Mouse (Mus musculus): ENCODE data around the gene Rexo5. TPM values are rescaled to one million over a fixed set of nuclear protein-coding genes. Genes with fewer than 3 reads are reported as not detected.

Gene Rexo5
- polyA plus RNA-seq, 1 experiment, result 19.8 TPM

DNA sequence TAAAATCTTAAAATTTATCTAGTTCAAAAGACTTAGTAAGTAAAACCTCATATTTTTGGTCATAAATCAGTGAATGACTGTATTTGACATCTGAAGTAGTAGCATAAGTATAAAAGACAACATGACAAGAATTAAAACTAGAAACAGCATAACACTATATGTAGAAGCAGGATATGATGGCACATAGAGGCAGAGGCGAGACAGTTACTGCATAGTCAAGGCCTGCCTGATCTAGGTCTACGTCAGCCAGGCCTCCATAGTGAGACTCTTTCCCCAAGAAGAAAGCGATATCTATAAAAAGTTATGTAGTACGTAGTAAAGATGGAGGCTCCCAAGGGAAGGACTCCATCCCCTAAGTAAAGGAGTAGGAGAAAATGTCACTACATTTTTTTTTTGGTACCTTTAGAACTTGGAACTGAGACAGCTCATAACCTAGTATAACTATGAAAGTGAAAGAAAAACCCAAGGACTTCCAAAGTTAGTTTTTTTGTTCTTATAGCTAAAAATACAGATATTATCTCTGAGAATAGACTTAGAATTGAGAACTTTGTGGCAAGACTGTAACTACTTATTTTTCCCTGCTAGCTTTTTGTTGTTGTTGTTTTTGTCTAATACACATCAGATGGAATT is 48.1 kb downstream of the Rexo5 start:
- no peak for DNase-seq (ENCODE audit: low spot score)

DNA sequence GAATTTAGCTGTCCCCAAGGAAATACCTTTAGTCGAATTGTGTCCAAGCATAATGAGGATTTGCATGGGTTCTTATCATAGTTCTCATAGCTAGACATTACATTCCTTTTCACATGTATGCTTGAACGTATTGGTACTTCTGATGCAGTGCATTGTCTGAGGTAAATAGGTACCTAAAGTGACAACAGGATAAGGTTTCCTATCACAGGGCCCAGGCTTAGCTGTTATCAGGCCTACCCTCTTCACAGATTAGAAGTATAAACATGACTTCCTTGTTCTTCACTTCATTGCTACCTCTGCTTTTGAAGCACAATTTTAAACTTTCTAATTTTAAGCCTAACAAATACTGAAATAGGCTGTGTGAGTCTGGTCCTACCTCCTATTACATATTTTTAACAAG is 51.7 kb downstream of the Rexo5 start:
- DNase-seq (ENCODE audit: low spot score), result no peak

DNA sequence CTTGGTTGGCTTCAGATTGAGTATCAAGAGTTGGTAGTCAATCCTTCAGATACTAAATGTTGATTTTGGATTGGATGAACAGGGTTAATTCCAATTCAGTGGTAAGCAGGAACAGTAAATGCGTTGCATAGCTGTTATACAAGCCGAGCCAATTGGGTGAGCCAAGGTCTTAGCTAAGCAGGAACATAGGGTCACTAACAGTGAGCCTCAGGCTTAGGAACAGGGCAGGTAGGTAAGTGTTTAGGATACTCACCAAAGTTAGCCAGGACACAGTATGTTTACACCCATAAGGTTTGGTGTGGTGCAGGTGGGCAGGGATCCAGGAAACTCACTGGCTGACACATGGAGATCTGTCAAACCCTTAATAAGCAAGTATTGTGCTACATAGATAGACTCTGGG is 53.6 kb downstream of the Rexo5 start:
- no peak for DNase-seq (ENCODE audit: low spot score)

DNA sequence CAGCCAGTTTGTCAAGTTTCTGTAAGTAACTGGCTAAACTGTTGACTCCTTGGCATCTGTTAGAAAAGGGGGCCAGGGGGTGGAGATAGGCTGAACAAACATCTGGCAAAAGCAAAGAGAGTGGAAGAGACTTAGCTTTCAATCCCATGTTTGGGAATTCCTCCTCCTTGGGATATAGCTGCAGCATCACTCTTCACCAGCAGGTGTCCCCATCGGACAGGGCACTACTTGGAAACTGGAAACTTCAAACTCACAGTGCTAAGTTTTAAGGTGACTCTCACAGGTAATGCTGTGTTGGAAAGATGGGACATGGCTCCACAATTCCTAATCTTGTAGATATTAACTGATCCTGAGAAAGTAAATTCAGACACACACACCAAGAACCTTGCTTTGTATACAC is 55.3 kb downstream of the Rexo5 start:
- DNase-seq (ENCODE audit: low spot score), result peak; percentile 41

DNA sequence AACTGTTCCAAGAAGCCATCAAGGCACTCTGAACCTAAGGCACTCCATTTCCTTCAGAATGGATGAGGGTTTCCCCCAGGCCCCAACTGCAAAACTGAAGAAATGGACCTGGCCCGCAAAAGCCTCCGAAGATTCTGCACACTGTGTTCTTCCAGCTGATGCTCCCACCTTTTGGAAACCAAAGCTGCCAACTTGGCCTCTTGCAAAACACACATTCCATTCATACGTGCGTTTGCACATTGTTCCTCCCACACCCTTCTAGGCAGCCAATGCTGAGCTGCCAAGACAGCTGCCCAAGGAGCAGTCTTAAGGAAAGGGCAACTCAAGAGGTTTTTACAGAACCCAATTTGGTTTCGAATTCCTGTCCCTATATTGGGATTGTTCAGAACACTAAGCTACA is 56.9 kb downstream of the Rexo5 start:
- DNase-seq (ENCODE audit: low spot score), result no peak

DNA sequence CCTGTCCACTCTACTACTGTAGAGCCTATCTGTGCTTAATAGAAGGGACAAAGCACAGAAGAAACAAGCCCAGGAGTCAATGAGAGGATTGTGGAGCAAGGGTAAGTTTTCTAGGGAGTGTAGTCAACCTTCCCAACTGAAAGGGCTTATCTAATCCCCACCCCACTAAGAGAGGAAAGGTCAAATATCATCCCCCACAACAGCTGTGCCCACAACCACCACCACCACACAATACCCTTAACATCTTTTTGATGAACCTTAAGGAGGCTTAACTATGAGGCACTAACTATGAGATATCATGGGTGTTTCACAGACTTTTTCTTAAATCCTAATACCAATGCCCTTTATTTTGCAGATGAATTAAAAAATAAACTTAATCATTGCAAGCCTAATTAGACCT is 58.7 kb downstream of the Rexo5 start:
- no peak for DNase-seq (ENCODE audit: low spot score)

DNA sequence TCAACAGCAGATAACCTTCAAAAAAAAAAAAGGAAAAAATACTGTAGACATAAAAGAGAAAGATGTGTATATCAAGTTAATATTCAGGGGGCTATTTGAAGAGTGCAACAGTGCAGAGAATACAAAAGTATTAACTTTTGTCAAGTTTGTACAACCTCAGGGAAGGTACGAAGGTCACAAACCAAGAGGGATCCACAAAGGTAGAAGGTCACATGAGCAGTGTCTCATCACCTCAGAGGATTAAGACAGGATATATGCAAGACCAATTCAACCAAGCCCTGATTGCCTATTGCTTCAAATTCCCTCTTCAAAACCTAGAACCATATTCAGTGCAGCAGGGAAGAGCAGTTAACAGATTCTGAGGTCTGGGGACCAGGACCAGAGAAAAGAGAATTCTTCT is 59.4 kb downstream of the Rexo5 start:
- DNase-seq (ENCODE audit: low spot score), result no peak

DNA sequence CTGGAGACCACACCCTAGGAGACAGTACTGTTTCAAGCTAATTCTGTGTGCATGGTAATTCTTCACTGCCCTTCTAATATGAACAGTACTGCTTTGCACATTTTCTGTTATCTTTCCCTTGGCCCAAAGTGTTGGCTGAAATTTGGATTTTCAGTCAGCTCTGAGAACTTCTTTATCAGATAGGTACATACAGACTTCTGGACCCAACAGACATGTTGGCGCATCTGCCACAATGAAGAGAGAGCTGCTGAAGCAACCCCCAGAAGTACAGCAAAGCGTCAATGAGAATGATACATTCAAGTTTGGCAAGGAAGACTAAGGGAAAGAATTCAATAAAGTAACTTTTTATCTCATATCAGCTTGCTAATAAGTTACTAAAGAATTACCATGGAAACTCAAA is 60.6 kb downstream of the Rexo5 start:
- no peak for DNase-seq (ENCODE audit: low spot score)

DNA sequence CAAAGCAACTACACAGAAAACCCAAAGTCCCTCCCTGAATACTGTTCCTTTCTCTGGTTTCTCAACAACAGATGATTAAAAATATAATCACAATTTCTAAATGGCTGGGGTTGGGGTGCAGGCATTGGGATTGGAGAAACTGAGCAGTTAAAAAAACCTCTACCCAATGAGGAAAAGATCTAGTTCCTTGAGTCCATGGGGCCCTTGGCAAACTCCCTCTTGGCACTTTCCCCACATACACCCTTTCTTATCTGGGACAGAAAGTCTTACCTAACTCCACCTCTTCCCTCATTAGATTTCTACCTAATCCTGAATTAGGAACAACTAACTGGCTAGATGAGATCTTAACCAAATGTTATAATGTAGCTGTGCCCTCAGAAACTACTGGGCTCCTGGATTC is 61.2 kb downstream of the Rexo5 start:
- no peak for DNase-seq (ENCODE audit: low spot score)

DNA sequence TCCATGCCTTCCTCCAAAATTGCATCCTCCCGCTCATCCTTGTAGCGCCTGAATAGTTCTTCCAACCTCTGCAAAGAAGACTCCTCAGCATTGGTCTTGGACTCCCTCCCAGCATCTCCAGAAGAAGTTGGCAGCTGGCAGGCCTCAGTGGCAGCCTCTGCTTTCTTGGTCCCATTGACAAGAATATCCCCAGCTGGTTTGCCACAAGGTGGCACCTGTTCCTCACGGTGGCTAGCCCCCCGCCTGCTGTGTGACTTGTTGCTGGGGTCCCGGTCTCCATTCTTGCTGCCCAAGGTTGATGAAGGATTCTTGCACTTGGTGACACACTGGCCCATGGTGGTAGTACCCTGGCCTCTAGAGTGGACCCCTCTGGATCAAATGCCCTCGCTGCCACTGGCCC is 65.7 kb downstream of the Rexo5 start:
- no peak for DNase-seq (ENCODE audit: low spot score)

DNA sequence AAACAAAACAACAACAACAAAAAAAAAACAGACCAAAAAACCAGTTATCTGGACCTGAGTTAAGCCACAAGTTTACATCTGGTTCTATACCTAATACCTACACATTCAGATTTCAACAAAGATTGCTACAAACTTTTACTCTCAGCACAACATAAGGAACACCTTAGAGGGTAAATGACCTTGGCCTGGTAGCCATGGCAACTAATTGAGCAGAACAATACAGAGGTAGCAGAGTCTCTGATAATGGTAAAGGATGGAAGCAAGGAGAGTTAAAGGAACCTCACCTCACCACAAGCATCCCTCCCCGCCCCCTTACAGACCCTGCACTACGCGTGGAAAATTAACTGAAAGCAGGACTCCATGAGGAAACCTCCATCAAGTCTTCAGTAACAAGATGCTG is 66.3 kb downstream of the Rexo5 start:
- no peak for DNase-seq (ENCODE audit: low spot score)

DNA sequence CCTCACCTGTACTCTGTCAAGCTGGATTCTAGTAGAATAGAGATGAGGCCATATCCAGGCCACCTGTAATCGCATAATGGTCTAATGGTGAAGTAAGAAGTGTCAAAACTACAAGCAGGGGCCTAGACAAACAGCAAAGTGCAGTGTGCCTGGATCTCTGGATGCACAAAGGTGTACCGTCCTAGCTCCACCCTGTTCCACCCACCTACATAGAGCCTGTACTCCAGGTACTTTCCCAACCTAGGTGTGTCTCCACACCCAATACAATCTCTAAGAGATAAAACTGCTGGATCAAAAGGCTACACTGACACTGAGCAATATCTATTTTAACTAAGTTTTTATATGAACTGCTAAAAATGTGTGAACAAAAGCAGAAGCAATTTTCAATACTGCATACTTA is 66.7 kb downstream of the Rexo5 start:
- DNase-seq (ENCODE audit: low spot score), result no peak

DNA sequence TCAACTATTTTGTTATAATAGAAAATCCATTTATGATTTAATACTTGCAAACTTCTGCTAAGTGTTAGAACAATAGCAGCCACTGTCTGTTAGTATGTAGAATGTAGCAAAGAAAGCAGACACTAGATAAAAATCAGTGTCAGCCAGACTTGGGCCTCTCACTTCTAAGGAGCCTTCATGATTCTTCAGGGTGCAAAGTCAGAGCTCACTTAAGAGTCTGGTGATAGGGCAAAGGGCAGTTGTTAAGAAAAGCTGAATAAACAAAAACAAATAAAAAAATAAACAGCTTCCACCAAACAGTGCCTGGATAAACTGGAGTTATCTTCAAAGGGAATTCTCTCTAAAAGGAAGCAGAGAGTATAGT is 67.1 kb downstream of the Rexo5 start:
- no peak for DNase-seq (ENCODE audit: low spot score)

DNA sequence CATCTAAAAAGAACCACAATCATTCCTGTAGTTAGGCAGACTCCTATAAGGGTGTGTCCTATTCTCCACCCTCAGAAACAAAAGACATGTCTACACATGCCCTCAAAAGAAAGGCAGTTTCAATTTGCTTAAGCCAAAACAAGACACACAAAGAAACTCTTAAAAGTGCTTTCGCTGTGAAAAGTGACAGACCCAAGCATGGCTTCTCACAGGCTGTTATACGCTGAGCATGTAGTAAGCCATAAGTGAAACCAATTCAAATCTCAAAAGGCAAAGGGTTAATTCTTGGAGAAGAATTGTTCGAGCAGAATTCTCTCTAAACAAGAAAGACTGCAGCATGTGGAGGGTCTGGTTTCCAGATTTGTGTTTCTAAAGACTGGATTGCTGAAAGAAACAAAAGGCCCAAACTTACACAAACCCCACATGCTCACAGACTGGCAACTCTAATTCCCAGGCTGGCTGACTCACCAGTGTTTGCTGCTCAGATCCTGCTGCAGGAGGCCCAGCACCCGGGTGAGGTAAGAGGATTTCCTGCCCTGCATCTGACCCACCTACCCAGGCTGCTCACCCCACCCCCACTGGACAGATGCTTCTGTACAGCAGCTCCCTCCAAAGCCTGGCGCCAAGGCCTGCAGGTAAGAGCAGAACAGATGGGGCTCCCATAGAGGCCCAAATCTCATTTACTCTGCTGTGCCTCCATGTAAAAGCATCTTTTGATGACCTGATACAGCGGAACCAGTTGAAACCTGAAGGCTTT is 67.7 kb downstream of the Rexo5 start:
- DNase-seq (ENCODE audit: low spot score), result peak; percentile 44

DNA sequence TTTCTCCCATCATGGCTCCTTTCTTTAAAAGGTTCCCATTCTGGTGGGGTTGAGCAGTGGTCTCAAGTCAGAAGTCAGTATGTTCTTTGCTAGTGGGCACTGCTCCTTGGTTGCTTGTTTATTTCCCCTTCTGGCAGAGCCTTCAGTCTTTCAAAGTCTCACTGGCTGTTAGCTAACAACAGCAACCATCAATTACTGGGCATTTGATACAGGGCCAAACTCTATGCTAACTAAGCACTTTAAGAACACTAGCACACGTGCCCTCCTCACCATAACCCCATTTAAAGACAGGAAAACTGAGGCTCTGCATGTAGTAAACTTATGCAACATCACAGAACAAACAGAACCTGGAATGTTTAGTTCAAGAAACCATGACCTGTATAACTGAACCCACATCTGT is 68.4 kb downstream of the Rexo5 start:
- DNase-seq (ENCODE audit: low spot score), result no peak

DNA sequence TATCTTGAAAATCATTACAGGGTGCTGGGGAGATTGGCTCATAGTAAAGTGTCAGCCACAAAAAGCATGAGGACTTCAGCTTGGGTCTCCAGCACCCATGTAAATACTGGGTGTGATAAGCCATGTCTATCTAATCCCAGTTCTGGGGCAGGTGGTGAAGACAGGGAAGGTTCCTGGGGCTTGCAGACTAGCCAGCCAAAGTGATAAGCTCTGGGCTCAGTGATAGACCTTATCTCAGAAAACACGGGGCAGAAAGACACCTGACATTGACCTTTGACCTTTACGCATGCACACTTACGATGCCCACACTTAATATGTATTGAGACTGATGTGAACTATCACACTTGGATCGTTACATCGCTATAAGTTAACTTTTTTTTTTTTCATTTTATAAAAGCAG is 70.7 kb downstream of the Rexo5 start:
- no peak for DNase-seq (ENCODE audit: low spot score)

DNA sequence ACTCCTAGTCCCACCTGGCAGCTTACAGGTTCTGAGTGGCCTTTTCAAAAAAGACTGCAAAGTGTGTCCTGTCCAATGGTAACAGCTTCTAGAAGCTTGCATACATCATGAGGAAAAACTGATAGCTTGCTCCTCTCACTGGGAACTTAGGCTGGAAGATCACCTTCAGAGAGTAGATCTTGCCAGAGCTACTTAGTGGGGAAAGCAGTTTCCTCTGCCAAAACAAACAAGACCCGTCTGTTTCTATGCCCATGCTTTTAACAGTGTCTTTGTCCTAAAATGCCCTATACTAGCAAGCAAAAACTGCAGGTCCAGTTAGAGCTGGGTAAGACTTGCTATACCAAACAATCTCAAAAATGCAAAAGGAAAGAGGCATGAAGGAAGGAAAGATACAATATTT is 72.3 kb downstream of the Rexo5 start:
- DNase-seq (ENCODE audit: low spot score), result no peak

DNA sequence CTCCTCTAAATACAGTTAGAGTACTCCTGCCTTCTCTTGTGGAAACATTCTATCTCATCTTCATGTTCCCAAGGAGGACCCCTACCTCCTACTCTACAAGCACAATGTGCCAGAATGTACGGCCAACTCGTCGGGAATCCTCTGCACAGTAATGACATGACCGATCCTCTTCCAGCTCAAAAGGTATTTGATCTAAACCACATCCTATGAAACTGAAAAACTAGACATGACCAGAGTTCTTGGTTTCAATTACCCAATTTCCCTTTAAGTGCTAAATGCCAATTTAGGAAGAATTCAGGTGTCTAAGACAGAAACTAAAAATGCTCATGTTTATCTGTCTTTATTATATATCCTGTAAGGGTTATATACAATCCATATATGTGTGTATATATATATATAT is 78.4 kb downstream of the Rexo5 start:
- no peak for DNase-seq (ENCODE audit: low spot score)

DNA sequence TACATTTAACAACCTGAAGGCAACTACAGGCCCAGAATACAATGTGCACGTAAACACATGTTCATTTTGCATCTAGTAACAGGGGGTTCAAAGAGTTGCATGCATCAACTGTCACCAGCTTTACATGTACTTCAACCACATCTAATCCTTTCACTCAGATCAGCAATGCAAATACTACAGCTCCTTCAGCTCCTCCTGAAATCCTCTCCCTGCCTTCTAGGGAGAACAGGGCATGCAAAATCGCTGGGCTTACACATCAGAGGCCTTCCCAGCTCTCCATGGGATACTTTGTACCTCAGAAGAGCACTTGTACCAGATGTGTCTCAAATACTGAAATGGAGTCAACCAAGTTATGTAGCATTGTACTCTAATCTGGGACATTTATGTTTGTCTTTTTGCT is 79.2 kb downstream of the Rexo5 start:
- no peak for DNase-seq (ENCODE audit: low spot score)

DNA sequence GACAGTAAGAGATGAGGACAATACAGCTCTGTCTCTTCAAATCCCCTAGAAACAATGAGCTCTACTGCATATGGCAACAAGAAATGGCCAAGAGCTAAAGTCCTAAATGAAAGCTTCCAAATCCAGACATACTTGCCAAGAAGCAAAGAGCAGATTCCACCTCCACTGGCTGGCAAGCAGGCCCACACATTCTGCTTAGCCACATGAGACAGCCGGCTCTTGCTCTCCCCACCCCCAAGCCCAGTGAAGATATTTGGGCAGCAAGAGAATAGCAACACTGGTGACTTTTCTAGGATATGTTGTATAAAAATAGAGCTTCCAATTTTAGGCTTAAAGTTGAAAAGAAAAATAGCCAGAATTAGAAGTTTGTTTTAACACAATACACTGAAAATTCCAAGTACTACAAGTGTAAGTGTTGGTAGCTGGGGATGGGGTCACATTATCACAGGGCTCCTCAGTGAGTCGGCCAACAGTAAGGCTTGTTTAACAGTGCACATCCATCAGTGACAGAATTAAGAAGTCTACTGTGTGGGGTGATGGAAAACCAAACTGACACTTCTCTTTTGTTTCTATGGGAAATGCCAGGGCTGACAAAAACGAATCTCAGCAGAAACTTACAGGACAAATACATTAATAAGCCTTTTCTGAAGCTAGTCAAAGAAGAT is 82.1 kb downstream of the Rexo5 start:
- DNase-seq (ENCODE audit: low spot score), result no peak

DNA sequence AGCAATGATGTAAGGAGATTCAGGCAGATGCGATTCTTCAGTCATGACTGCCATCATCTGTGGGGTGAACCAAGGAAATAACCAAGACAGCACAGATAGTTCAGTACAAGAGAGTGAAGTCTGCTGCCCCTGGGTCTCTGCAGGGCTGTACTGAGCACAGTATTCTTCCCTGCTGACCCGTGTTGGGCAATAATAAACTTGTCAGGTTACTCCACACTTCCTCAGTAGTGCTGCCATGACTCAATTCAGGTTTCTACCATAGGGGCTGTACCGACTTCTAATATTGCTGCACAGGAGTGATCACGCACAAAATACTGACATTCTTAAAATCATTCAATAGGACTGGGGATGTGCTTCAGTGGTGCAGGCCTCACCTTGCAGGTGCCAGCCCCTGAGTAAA is 85.4 kb downstream of the Rexo5 start:
- no peak for DNase-seq (ENCODE audit: low spot score)

DNA sequence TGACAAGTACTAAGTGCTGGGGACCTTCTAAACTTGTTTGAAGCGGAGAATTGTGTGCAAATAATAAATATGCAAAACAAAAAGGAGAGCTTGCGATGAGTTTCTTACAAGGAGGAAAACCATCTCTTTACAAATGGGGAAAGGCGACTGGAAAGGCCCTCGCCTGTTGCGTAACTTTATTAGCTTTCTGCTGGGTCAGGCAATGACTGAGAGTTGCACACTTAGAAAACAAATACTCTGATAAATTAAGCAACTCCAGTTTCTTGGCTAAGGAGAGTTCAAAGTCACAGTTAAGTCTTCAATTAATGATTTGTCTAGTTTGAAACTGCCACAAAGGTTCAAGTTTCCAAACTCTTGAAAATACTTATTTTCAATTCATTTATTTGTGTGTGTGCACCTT is 86.5 kb downstream of the Rexo5 start:
- DNase-seq (ENCODE audit: low spot score), result no peak

DNA sequence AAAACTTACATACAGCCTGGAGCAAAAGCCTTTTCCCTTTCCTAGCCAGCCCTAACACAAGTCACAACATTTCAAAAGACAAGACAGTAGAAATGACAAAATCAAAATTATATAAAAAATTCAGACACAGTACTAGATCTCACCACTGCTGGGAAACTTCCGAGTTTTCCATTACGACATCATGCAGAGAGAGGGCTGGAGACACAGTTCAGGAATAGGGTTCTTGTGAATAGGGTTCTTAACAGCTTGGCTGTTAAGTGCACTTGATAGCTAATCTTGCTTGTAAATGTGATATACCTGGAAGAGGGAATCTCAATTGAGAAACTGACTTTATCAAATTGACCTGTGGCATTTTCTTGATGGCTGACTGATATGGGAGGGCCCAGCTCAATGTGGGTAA is 87.4 kb downstream of the Rexo5 start:
- no peak for DNase-seq (ENCODE audit: low spot score)

DNA sequence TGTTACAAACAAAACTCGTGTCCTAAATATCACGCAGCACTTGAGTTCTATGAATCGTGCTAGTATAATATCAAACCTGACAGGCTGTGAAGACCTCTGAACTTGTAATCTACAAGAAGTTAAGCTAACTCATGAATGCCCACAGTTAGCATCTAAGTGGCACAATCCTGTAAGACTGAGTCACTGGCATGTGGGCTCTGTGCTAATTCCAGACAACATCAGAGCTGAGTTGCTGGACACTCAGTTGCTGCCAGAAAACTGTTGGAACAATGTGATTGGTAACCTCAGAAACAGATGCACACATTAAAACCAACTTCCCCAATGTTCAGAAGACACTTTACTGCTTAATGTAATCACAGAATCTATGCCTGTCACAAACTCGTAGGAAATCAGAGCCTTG is 94.1 kb downstream of the Rexo5 start:
- no peak for DNase-seq (ENCODE audit: low spot score)
